Mouse (Mus musculus) MEL (cell line): ENCODE measurements around the gene Kcnip1. TPM values are rescaled to one million over a fixed set of nuclear protein-coding genes. Genes with fewer than 3 reads are reported as not detected.
A peak's percentile ranks its signal among the peaks of the same experiment; 100 is the strongest.

Experiments used
- DNase-seq: peaks from one replicate; pipeline ENCODE4 v3.0.0; 2011; ENCODE audit warnings: low read depth, low spot score
- H3K27ac ChIP-seq: 2 replicates; pipeline ENCODE4 v1.5.1; 2012; ENCODE audit warnings: low read depth, mild to moderate bottlenecking, control low read depth, low read length, moderate library complexity; ENCODE audit not compliant: control insufficient read depth
- H3K27me3 ChIP-seq, 2 experiments: fragments of 150-350 bp in 1 of 2; sonication (generic) in 1 of 2; 2 replicates each; pipeline ENCODE4 v1.6.1; 2012; ENCODE audit warnings: low read length in 2 of 2, mild to moderate bottlenecking in 2 of 2, improper control_type of control experiment in 1 of 2, moderate library complexity in 1 of 2; ENCODE audit not compliant: insufficient read depth in 2 of 2, control insufficient read depth in 1 of 2
- H3K36me3 ChIP-seq, 2 experiments: 2 replicates each; pipeline ENCODE4 v1.6.1; 2012 to 2014; ENCODE audit warnings: low read length in 2 of 2, improper control_type of control experiment in 1 of 2, inconsistent platforms in 1 of 2, mild to moderate bottlenecking in 1 of 2; ENCODE audit not compliant: insufficient read depth in 2 of 2, control insufficient read depth in 1 of 2
- H3K4me1 ChIP-seq, 2 experiments: fragments of 150-350 bp in 1 of 2; sonication (generic) in 1 of 2; 2 replicates each; pipeline ENCODE4 v1.6.1; 2012; ENCODE audit warnings: low read length in 2 of 2, improper control_type of control experiment in 1 of 2, mild to moderate bottlenecking in 1 of 2; ENCODE audit not compliant: insufficient read depth in 2 of 2, control insufficient read depth in 1 of 2
- H3K4me3 ChIP-seq, 2 experiments: fragments of 150-350 bp in 1 of 2; sonication (generic) in 1 of 2; 2 replicates each; pipeline ENCODE4 v1.5.1; 2012; ENCODE audit warnings: low read depth in 2 of 2, low read length in 2 of 2, mild to moderate bottlenecking in 2 of 2, moderate library complexity in 2 of 2, control low read depth in 1 of 2, improper control_type of control experiment in 1 of 2; ENCODE audit not compliant: control insufficient read depth in 1 of 2, insufficient read depth in 1 of 2
- H3K79me2 ChIP-seq: 2 replicates; pipeline ENCODE4 v1.6.1; 2012; ENCODE audit warnings: mild to moderate bottlenecking, low read length, moderate library complexity; ENCODE audit not compliant: control insufficient read depth, poor library complexity, insufficient read depth
- H3K9ac ChIP-seq: 2 replicates; pipeline ENCODE4 v1.6.1; 2012; ENCODE audit warnings: low read depth, mild to moderate bottlenecking, control low read depth, low read length, moderate library complexity; ENCODE audit not compliant: control insufficient read depth, poor library complexity, severe bottlenecking
- H3K9me3 ChIP-seq: fragments of 150-350 bp; sonication (generic); replicated peaks from 2 replicates; pipeline ENCODE4 v1.6.1; 2012; ENCODE audit warnings: mild to moderate bottlenecking, low read length, improper control_type of control experiment, moderate library complexity; ENCODE audit not compliant: insufficient read depth
- BHLHE40 ChIP-seq: IDR thresholded peaks from 2 replicates; pipeline ENCODE4 v1.6.1; 2012; ENCODE audit warnings: low read depth, mild to moderate bottlenecking, inconsistent platforms, low read length, improper control_type of control experiment, borderline replicate concordance
- CTCF ChIP-seq, 3 experiments: IDR thresholded peaks in 2 of 3; conservative IDR thresholded peaks in 1 of 3; 2 replicates each; pipeline ENCODE4 v1.5.1; 2011 to 2012; ENCODE audit warnings: low read length in 3 of 3, low read depth in 2 of 3, mild to moderate bottlenecking in 2 of 3, improper control_type of control experiment in 1 of 3, inconsistent platforms in 1 of 3, mixed read lengths in 1 of 3, moderate library complexity in 1 of 3; ENCODE audit not compliant: control insufficient read depth in 1 of 3, insufficient read depth in 1 of 3, poor library complexity in 1 of 3, severe bottlenecking in 1 of 3
- EP300 ChIP-seq, 2 experiments: IDR thresholded peaks; 2 replicates each; pipeline ENCODE4 v1.6.1; 2011; ENCODE audit warnings: improper control_type of control experiment in 2 of 2, low read length in 2 of 2, low read depth in 1 of 2, mild to moderate bottlenecking in 1 of 2
- ETS1 ChIP-seq: IDR thresholded peaks from 2 replicates; pipeline ENCODE4 v1.6.1; 2012; ENCODE audit warnings: low read depth, mild to moderate bottlenecking, inconsistent platforms, low read length, improper control_type of control experiment, moderate library complexity
- GATA1 ChIP-seq: IDR thresholded peaks from 2 replicates; pipeline ENCODE4 v1.6.1; 2011; ENCODE audit warnings: low read depth, low read length, improper control_type of control experiment
- HCFC1 ChIP-seq: IDR thresholded peaks from 2 replicates; pipeline ENCODE4 v1.6.1; 2012; ENCODE audit warnings: low read depth, mild to moderate bottlenecking, inconsistent platforms, low read length, improper control_type of control experiment, moderate library complexity
- MAZ ChIP-seq: IDR thresholded peaks from 2 replicates; pipeline ENCODE4 v1.6.1; 2012; ENCODE audit warnings: low read depth, mild to moderate bottlenecking, inconsistent platforms, low read length, improper control_type of control experiment
- MEF2A ChIP-seq: IDR thresholded peaks from 2 replicates; pipeline ENCODE4 v1.6.1; 2014; ENCODE audit warnings: low read depth, mild to moderate bottlenecking, inconsistent platforms, low read length, improper control_type of control experiment; ENCODE audit not compliant: poor library complexity, insufficient replicate concordance, severe bottlenecking; ENCODE audit errors: extremely low read depth
- MXI1 ChIP-seq: IDR thresholded peaks from 2 replicates; pipeline ENCODE4 v1.6.1; 2011; ENCODE audit warnings: mild to moderate bottlenecking, low read depth, low read length, improper control_type of control experiment
- NELFE ChIP-seq: IDR thresholded peaks from 2 replicates; pipeline ENCODE4 v1.6.1; 2011; ENCODE audit warnings: low read depth, low read length, improper control_type of control experiment
- NRF1 ChIP-seq: IDR thresholded peaks from 2 replicates; pipeline ENCODE4 v1.6.1; 2014; ENCODE audit warnings: low read depth, mild to moderate bottlenecking, inconsistent platforms, low read length, improper control_type of control experiment, moderate library complexity; ENCODE audit not compliant: poor library complexity, insufficient read depth, severe bottlenecking
- POLR2A ChIP-seq, 2 experiments: IDR thresholded peaks; 2 replicates each; pipeline ENCODE4 v1.6.1; 2011 to 2012; ENCODE audit warnings: low read length in 2 of 2, mild to moderate bottlenecking in 2 of 2, control low read depth in 1 of 2, improper control_type of control experiment in 1 of 2, low read depth in 1 of 2, moderate library complexity in 1 of 2; ENCODE audit not compliant: control insufficient read depth in 1 of 2, insufficient read depth in 1 of 2, poor library complexity in 1 of 2
- RCOR1 ChIP-seq: IDR thresholded peaks from 2 replicates; pipeline ENCODE4 v1.6.1; 2012; ENCODE audit warnings: low read depth, mild to moderate bottlenecking, inconsistent platforms, low read length, improper control_type of control experiment
- SMC3 ChIP-seq: IDR thresholded peaks from 2 replicates; pipeline ENCODE4 v1.6.1; 2011; ENCODE audit warnings: low read depth, low read length, improper control_type of control experiment
- TAL1 ChIP-seq: IDR thresholded peaks from 2 replicates; pipeline ENCODE4 v1.6.1; 2012; ENCODE audit warnings: mild to moderate bottlenecking, inconsistent platforms, low read length, moderate library complexity, mixed read lengths
- TBP ChIP-seq: IDR thresholded peaks from 2 replicates; pipeline ENCODE4 v1.8.0; 2011; ENCODE audit warnings: low read depth, low read length, improper control_type of control experiment
- UBTF ChIP-seq: IDR thresholded peaks from 2 replicates; pipeline ENCODE4 v1.6.1; 2012; ENCODE audit warnings: low read depth, mild to moderate bottlenecking, inconsistent platforms, low read length, improper control_type of control experiment, moderate library complexity, borderline replicate concordance; ENCODE audit not compliant: insufficient read depth
- ZC3H11A ChIP-seq: IDR thresholded peaks from 2 replicates; pipeline ENCODE4 v1.6.1; 2012; ENCODE audit warnings: low read depth, mild to moderate bottlenecking, inconsistent platforms, low read length, improper control_type of control experiment
- polyA plus RNA-seq, 2 experiments: library from polyadenylated mRNA; stranded (reverse) in 1 of 2; unstranded in 1 of 2; fragments of >175 nt in 1 of 2; fragments of >200 nt in 1 of 2; gene quantifications; 2 replicates each; pipeline versions ENCODE4 v1.2.1 to v1.2.4; 2012; ENCODE audit warnings: low replicate concordance in 2 of 2, low read depth in 1 of 2; ENCODE audit not compliant: insufficient read length in 2 of 2, insufficient read depth in 1 of 2, missing spikeins in 1 of 2
- total RNA-seq: library from RNA; depleted of rRNA; stranded (reverse); fragments of 300-350 nt; gene quantifications from 2 replicates; pipeline ENCODE4 v1.2.3, GENCODE M21; 2012

Gene Kcnip1
- total and polyA plus RNA-seq, 3 experiments = 0.04 to 0.06 TPM; not detected in 1

DNA sequence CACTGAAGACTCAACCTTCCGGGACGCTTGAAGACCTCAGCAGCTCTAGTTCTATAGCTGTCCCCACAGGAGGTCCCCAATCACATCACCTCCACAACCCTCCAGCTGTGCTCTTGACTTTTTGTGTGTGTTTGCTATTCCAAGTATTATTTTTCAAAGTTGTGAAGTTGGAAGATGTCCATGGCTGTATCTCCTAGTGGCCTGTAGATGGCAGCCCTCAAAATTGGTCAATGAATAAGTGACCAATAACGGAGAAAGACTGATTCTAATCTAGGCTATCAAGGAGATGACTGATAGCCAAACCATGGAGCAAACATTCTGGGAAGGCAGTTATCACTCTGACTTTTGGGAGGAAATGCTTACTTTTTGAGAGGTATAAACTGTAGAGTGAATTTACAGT is 123.4 kb downstream of the Kcnip1 start:
- H3K36me3 ChIP-seq = peaks cover 0 to 33% of the 10 kb centered on the region in 2 experiments; a peak in 2 of 4 replicates
- TF ChIP-seq POLR2A (IDR thresholded peaks at IDR 0.05; ENCODE audit: control insufficient read depth in 1 of 2, insufficient read depth in 1 of 2, low read depth in 1 of 2, low read length in 2 of 2, poor library complexity in 1 of 2) (no peak), SMC3 (peak; percentile 31), CTCF (IDR thresholded peaks at IDR 0.05 in 2 of 3, conservative IDR thresholded peaks at IDR 0.05 in 1 of 3; ENCODE audit: control insufficient read depth in 1 of 3, insufficient read depth in 1 of 3, low read depth in 2 of 3, low read length in 3 of 3, poor library complexity in 1 of 3, severe bottlenecking in 1 of 3) (peak in 2 of 3 experiments; percentile 14 to 46; a peak in 2 of 6 replicates), GATA1 (0 out of 2 replicates have a peak, but pooled peaks have one; percentile 28), RCOR1 (no peak), MEF2A (no peak), NRF1 (no peak), TBP (no peak), NELFE (no peak), ZC3H11A (0 out of 2 replicates have a peak, but pooled peaks have one; percentile 15), MAZ (no peak), HCFC1 (no peak), ETS1 (no peak), MXI1 (no peak)
- TF ChIP-seq, all 39 proteins: peak for 4
- Histone ChIP-seq H3K27me3 (no peaks in the 10 kb centered on the region), H3K9me3 (no peaks in the 10 kb centered on the region), H3K79me2 (no peaks in the 10 kb centered on the region), H3K4me3 (no peak overlapping the region), H3K27ac (no peak overlapping the region), H3K4me1 (peaks cover 24 to 32% of the 10 kb centered on the region in 2 experiments), H3K9ac (no peak overlapping the region)
- DNase-seq = no peak

DNA sequence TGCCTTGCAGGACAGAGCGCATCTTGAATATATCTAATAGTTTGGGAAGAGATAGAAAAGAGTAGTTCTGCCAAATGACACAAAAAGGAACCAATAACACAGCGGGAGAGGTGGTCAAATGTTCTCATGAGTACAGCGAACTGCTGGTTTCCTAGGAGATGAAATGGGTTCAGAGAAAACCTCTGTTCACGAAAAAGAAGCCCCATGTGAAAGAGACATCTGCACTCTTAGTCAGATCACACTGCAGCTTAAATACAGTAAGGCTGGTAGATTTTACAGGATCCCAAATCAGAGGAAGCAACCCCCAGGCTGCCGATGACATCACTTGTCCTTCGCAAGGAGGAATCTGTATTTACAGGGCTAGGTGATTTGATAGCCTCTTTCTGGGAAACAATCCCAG is 126.2 kb downstream of the Kcnip1 start:
- Histone ChIP-seq H3K27ac (no peak overlapping the region), H3K4me1 (peaks cover 10 to 12% of the 10 kb centered on the region in 2 experiments), H3K9me3 (no peaks in the 10 kb centered on the region), H3K9ac (no peak overlapping the region), H3K27me3 (no peaks in the 10 kb centered on the region), H3K36me3 (peaks cover 0 to 11% of the 10 kb centered on the region in 2 experiments; a peak in 2 of 4 replicates), H3K4me3 (no peak overlapping the region), H3K79me2 (no peaks in the 10 kb centered on the region)
- no peak for DNase-seq
- TF ChIP-seq EP300 (IDR thresholded peaks at IDR 0.05; ENCODE audit: low read depth in 1 of 2, low read length in 2 of 2) (no peak), TAL1 (no peak), MXI1 (no peak)

- no peak for TF ChIP-seq BHLHE40
- no peak for TF ChIP-seq TBP
- no peak for TF ChIP-seq UBTF
- DNase-seq = no peak
Measured at GRCm38 (mm10) chr11:33864245-33864644, 128.7 kb downstream of the Kcnip1 start.

More at GRCm38 (mm10) chr11:33864245-33864644, 128.7 kb downstream of the Kcnip1 start:
- peaks cover 0 to 10% of the 10 kb centered on the region in 2 experiments; a peak in 2 of 4 replicates for H3K36me3 ChIP-seq
- no peaks in the 10 kb centered on the region for H3K79me2 ChIP-seq
- H3K9ac ChIP-seq = no peak overlapping the region
- H3K9me3 ChIP-seq = no peaks in the 10 kb centered on the region
- H3K27me3 ChIP-seq = no peaks in the 10 kb centered on the region
- H3K4me3 ChIP-seq = no peak overlapping the region
- H3K4me1 ChIP-seq = peaks cover 7 to 14% of the 10 kb centered on the region in 2 experiments; a peak in 3 of 4 replicates
- H3K27ac ChIP-seq = no peak overlapping the region
